Mouse (Mus musculus) forebrain, postnatal 0 days (tissue): ENCODE results near the gene Galnt3. TPM values are rescaled to one million over a fixed set of nuclear protein-coding genes. Genes with fewer than 3 reads are reported as not detected.

Experiments
- ATAC-seq: fragments of 200-750 bp; cut with Nextera tagmentation; 2 replicates; pipeline ENCODE4 v1.8.0; 2017; ENCODE audit warnings: mild to moderate bottlenecking, moderate library complexity
- DNase-seq: peaks from one replicate; pipeline ENCODE4 v3.0.0-alpha.2; 2015
- H3K27ac ChIP-seq: fragments of 300-500 bp; sonication (generic); 2 replicates; pipeline ENCODE4 v1.5.1; 2014; ENCODE audit warnings: low read depth, mild to moderate bottlenecking, antibody characterized with exemption, low read length, moderate library complexity, mixed read lengths
- H3K27me3 ChIP-seq: fragments of 300-500 bp; sonication (generic); 2 replicates; pipeline ENCODE4 v1.6.1; 2014; ENCODE audit warnings: mild to moderate bottlenecking, low read length, mixed read lengths; ENCODE audit not compliant: insufficient read depth
- H3K36me3 ChIP-seq: fragments of 300-500 bp; sonication (generic); 2 replicates; pipeline ENCODE4 v1.6.1; 2014; ENCODE audit warnings: mild to moderate bottlenecking, moderate library complexity; ENCODE audit not compliant: insufficient read depth
- H3K4me1 ChIP-seq: fragments of 300-500 bp; sonication (generic); 2 replicates; pipeline ENCODE4 v1.6.1; 2014; ENCODE audit warnings: antibody characterized with exemption; ENCODE audit not compliant: insufficient read depth
- H3K4me2 ChIP-seq: fragments of 300-500 bp; sonication (generic); 2 replicates; pipeline ENCODE4 v1.6.1; 2014; ENCODE audit warnings: low read depth, mild to moderate bottlenecking, moderate library complexity
- H3K4me3 ChIP-seq: fragments of 300-500 bp; sonication (generic); 2 replicates; pipeline ENCODE4 v1.5.1; 2014; ENCODE audit warnings: low read depth, low read length, mixed read lengths
- H3K9ac ChIP-seq: fragments of 300-500 bp; sonication (generic); 2 replicates; pipeline ENCODE4 v1.6.1; 2014; ENCODE audit warnings: mild to moderate bottlenecking
- H3K9me3 ChIP-seq: fragments of 300-500 bp; sonication (generic); 2 replicates; pipeline ENCODE4 v1.6.1; 2016; ENCODE audit warnings: low read length
- CTCF ChIP-seq: sonication (generic); IDR thresholded peaks from 2 replicates; pipeline ENCODE4 v1.5.1; 2016; ENCODE audit warnings: antibody characterized with exemption, control low read depth, low read depth
- WGBS: fragments of 180-500 bp; shearing (Covaris S2); extraction: QIAGEN DNeasy Blood & Tissue Kit; methylation state at CpG from one replicate; pipeline ENCODE4 v1.1.7; 2014; 5-methylcytosine and 5-hydroxymethylcytosine counted together
- polyA plus RNA-seq: library from polyadenylated mRNA; unstranded; fragments of >200 nt; fragmentation: Nextera tagmentation; extraction: Ambion mirVana; gene quantifications from 2 replicates; pipeline ENCODE4 v1.2.1, GENCODE M21; 2015
- total RNA-seq: library from RNA; depleted of rRNA; stranded (reverse); fragments of >200 nt; gene quantifications from 2 replicates; pipeline ENCODE4 v1.2.3, GENCODE M21; 2014

Gene Galnt3
- total and polyA plus RNA-seq, 2 experiments from 2014 or later, result 1.8 to 4.6 TPM

DNA sequence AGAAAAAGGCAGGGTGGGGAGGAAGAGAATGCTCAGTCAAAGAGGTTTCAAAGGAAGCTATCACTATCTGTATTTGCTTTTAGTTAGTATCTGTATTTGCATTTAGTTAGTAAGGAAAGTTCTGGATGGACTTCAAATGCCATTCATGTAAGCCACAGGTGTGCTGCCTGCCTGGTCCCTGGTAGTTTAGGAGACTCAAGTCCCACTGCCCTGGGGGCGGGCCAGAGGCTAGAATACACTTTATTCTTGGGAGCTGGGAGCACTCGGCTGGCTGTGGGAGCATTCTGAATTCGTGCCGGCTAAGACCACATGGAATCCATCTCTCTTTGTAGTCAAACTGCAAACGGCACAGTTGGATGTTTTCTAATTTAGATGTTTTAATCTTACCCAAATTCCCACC, 33.5 kb downstream of the Galnt3 start:
- H3K36me3 ChIP-seq, result no peaks in the 10 kb centered on the region
- H3K27ac ChIP-seq, result no peak overlapping the region
- H3K27me3 ChIP-seq, result no peaks in the 10 kb centered on the region
- 32% methylated on average over 5 of the region's 5 CpGs for WGBS
- no peak overlapping the region for H3K9ac ChIP-seq
- H3K4me3 ChIP-seq, result no peak overlapping the region
- DNase-seq (no peak), ATAC-seq (no peak)
- no peaks in the 10 kb centered on the region for H3K9me3 ChIP-seq
- no peaks in the 10 kb centered on the region for H3K4me1 ChIP-seq
- no peak for TF ChIP-seq CTCF
- H3K4me2 ChIP-seq, result no peak overlapping the region

DNA sequence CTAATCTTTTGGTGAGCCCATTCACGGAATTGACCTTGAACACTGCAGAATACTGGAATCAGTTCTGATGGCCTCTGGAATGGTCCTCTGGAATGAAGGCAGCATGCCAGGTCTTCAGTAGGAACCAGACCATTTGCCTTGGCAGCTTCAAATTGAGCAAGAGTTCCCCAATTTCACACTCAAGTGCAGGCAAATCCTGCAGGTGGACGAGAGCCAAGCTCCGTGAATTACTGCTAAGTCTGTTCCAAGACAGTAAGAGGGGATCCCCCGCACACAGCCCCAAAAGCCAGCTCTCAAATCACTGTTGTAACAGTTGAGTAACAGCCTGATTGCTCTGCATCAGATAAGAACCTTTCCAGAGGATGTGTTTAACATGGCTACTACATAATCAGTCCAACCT, 42.9 kb downstream of the Galnt3 start:
- no peaks in the 10 kb centered on the region for H3K36me3 ChIP-seq
- no peak overlapping the region for H3K4me2 ChIP-seq
- no peaks in the 10 kb centered on the region for H3K4me1 ChIP-seq
- H3K4me3 ChIP-seq, result no peak overlapping the region
- no peak overlapping the region for H3K27ac ChIP-seq
- no peak overlapping the region for H3K9ac ChIP-seq
- H3K9me3 ChIP-seq, result no peaks in the 10 kb centered on the region
- no peaks in the 10 kb centered on the region for H3K27me3 ChIP-seq
- DNase-seq (no peak), ATAC-seq (no peak)
- TF ChIP-seq CTCF, result no peak
- 44% methylated on average over 4 of the region's 4 CpGs for WGBS

GRCm38 (mm10) chr2:66080731-66081130, 44.1 kb downstream of the Galnt3 start:
- 98% methylated on average over 2 of the region's 2 CpGs for WGBS
- H3K9me3 ChIP-seq, result no peaks in the 10 kb centered on the region
- no peak overlapping the region for H3K4me2 ChIP-seq
- no peak overlapping the region for H3K9ac ChIP-seq
- no peak for TF ChIP-seq CTCF
- ATAC-seq (no peak), DNase-seq (no peak)
- no peak overlapping the region for H3K27ac ChIP-seq
- no peaks in the 10 kb centered on the region for H3K4me1 ChIP-seq
- H3K27me3 ChIP-seq, result no peaks in the 10 kb centered on the region
- no peaks in the 10 kb centered on the region for H3K36me3 ChIP-seq
- no peak overlapping the region for H3K4me3 ChIP-seq

DNA sequence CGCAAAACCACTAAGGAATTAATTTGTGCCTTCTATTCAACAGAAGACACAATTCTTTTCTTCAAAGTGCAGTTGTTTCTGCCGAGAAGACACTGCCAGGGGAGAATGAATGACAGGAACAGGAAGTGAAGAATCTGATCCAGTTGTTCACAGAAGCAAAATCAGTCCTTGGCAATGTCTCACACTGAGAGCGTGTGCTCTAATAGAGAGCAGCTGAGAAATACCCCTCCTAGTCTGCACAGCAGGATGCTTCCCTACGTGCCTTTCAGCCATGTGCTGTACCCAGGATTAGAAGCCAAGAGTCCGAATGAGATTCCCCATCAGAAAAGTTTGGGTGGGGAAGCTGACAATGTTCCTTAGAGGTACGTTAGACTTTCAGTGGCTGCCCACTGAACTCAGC, 55.3 kb downstream of the Galnt3 start:
- 15% methylated on average over 6 of the region's 6 CpGs for WGBS
- H3K4me1 ChIP-seq, result peaks cover 4% of the 10 kb centered on the region; the same call in 1 of the 2 replicates
- H3K27ac ChIP-seq, result no peak overlapping the region
- TF ChIP-seq CTCF, result no peak
- H3K27me3 ChIP-seq, result no peaks in the 10 kb centered on the region
- H3K9me3 ChIP-seq, result no peaks in the 10 kb centered on the region
- no peak overlapping the region for H3K9ac ChIP-seq
- no peak for DNase-seq
- ATAC-seq, result peak; percentile 27; the same call in 1 of the 2 replicates
- no peak overlapping the region for H3K4me3 ChIP-seq
- no peak overlapping the region for H3K4me2 ChIP-seq
- H3K36me3 ChIP-seq, result no peaks in the 10 kb centered on the region

- Histone ChIP-seq H3K36me3 (no peaks in the 10 kb centered on the region), H3K9ac (no peak overlapping the region), H3K9me3 (no peaks in the 10 kb centered on the region), H3K27ac (no peak overlapping the region), H3K27me3 (no peaks in the 10 kb centered on the region), H3K4me3 (no peak overlapping the region), H3K4me2 (no peak overlapping the region), H3K4me1 (peaks cover 4% of the 10 kb centered on the region; the same call in 1 of the 2 replicates)
- WGBS, result 90% methylated on average over 10 of the region's 10 CpGs
- DNase-seq, result no peak
- no peak for TF ChIP-seq CTCF
- no peak for ATAC-seq
Measured at GRCm38 (mm10) chr2:66063291-66063690, 61.5 kb downstream of the Galnt3 start.

- Histone ChIP-seq H3K4me2 (no peak overlapping the region), H3K27me3 (no peaks in the 10 kb centered on the region), H3K9me3 (no peaks in the 10 kb centered on the region), H3K4me3 (no peak overlapping the region), H3K4me1 (peaks cover 12% of the 10 kb centered on the region; the same call in 1 of the 2 replicates), H3K36me3 (no peaks in the 10 kb centered on the region), H3K27ac (no peak overlapping the region), H3K9ac (no peak overlapping the region)
- TF ChIP-seq CTCF, result no peak
- DNase-seq (no peak), ATAC-seq (no peak)
- 76% methylated on average over 12 of the region's 12 CpGs for WGBS
Measured at GRCm38 (mm10) chr2:66044405-66045089, 80.2 kb downstream of the Galnt3 start.

GRCm38 (mm10) chr2:66043441-66044404, 81.1 kb downstream of the Galnt3 start:
- H3K9ac ChIP-seq, result no peak overlapping the region
- peaks cover 12% of the 10 kb centered on the region; the same call in 1 of the 2 replicates for H3K4me1 ChIP-seq
- no peak overlapping the region for H3K27ac ChIP-seq
- H3K9me3 ChIP-seq, result no peaks in the 10 kb centered on the region
- H3K4me2 ChIP-seq, result no peak overlapping the region
- no peaks in the 10 kb centered on the region for H3K27me3 ChIP-seq
- ATAC-seq, result peak; percentile 71
- 34% methylated on average over 17 of the region's 17 CpGs for WGBS
- TF ChIP-seq CTCF, result no peak
- peak; percentile 66 for DNase-seq
- H3K36me3 ChIP-seq, result no peaks in the 10 kb centered on the region
- H3K4me3 ChIP-seq, result no peak overlapping the region
